Mouse (Mus musculus) lung, postnatal 0 days (tissue): Measurements from ENCODE around the gene Ifit1. TPM values are rescaled to one million over a fixed set of nuclear protein-coding genes. Genes with fewer than 3 reads are reported as not detected.
"Not testable (repeated sequence)": the region's sequence is repeated elsewhere in the genome, so short reads cannot be mapped to it uniquely, and the experiment has no call there.

Experiments used
- ATAC-seq: fragments of 200-750 bp; cut with Nextera tagmentation; 2 replicates; pipeline ENCODE4 v1.8.0; 2017; ENCODE audit warnings: moderate library complexity
- DNase-seq: peaks from one replicate; pipeline ENCODE4 v3.0.0-alpha.2; 2016; ENCODE audit warnings: low spot score
- H3K27ac ChIP-seq: fragments of 300-500 bp; sonication (generic); 2 replicates; pipeline ENCODE4 v1.5.1; 2014; ENCODE audit warnings: antibody characterized with exemption, mild to moderate bottlenecking, low read length, mixed read lengths
- H3K27me3 ChIP-seq: fragments of 300-500 bp; sonication (generic); replicated peaks from 2 replicates; pipeline ENCODE4 v1.6.1; 2014; ENCODE audit warnings: low read length, mixed read lengths; ENCODE audit not compliant: insufficient read depth
- H3K36me3 ChIP-seq: fragments of 300-500 bp; sonication (generic); 2 replicates; pipeline ENCODE4 v1.6.1; 2014; ENCODE audit warnings: low read length, mixed read lengths; ENCODE audit not compliant: insufficient read depth
- H3K4me1 ChIP-seq: fragments of 300-500 bp; sonication (generic); 2 replicates; pipeline ENCODE4 v1.6.1; 2014; ENCODE audit warnings: antibody characterized with exemption, low read depth, low read length, mixed read lengths; ENCODE audit not compliant: insufficient read depth
- H3K4me2 ChIP-seq: fragments of 300-500 bp; sonication (generic); replicated peaks from 2 replicates; pipeline ENCODE4 v1.6.1; 2014; ENCODE audit warnings: low read depth, mild to moderate bottlenecking, low read length, moderate library complexity, mixed read lengths
- H3K4me3 ChIP-seq: fragments of 300-500 bp; sonication (generic); 2 replicates; pipeline ENCODE4 v1.5.1; 2014; ENCODE audit warnings: low read depth, low read length
- H3K9ac ChIP-seq: fragments of 300-500 bp; sonication (generic); replicated peaks from 2 replicates; pipeline ENCODE4 v1.6.1; 2014; ENCODE audit warnings: low read depth, mild to moderate bottlenecking
- H3K9me3 ChIP-seq: fragments of 300-500 bp; sonication (generic); 2 replicates; pipeline ENCODE4 v1.6.1; 2016; ENCODE audit warnings: low read length, mixed read lengths
- CTCF ChIP-seq: IDR thresholded peaks from 2 replicates; pipeline ENCODE4 v1.5.1; 2016; ENCODE audit warnings: antibody characterized with exemption, mild to moderate bottlenecking
- EP300 ChIP-seq: IDR thresholded peaks from 2 replicates; pipeline ENCODE4 v1.6.1; 2016; ENCODE audit warnings: antibody characterized with exemption, mild to moderate bottlenecking, control low read depth
- WGBS: fragments of 180-500 bp; shearing (Covaris S2); extraction: QIAGEN DNeasy Blood & Tissue Kit; methylation state at CpG from one replicate; pipeline ENCODE4 v1.1.7; 2014; 5-methylcytosine and 5-hydroxymethylcytosine counted together
- polyA plus RNA-seq: library from polyadenylated mRNA; unstranded; fragments of >200 nt; fragmentation: Nextera tagmentation; extraction: Ambion mirVana; gene quantifications from 2 replicates; pipeline ENCODE4 v1.2.1, GENCODE M21; 2015

The Ifit1 gene
- polyA plus RNA-seq, 1 experiment from 2014 or later, result 3.8 TPM

DNA sequence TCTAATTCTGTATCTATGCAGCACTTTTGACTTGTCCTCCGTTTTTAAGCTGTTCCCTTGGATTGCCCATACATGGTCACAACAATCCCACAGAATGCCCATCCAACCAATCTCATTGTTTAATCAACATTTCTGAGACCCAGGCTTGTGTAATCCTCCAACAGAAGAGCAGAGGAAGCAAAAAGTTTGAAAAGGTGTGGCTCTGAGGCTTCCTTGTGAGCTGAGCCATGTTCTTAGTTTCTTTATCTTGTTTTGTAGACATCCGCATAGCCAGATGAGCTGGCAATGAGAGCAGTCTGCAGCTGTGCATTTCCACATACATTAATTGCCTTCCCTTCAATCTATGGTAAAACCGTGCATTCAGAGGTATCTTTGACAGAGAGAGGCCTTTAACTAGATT, 35.2 kb upstream of the Ifit1 start:
- Histone ChIP-seq H3K36me3 (no peaks in the 10 kb centered on the region), H3K9me3 (no peaks in the 10 kb centered on the region), H3K9ac (no peak overlapping the region), H3K4me3 (no peak overlapping the region), H3K4me1 (no peaks in the 10 kb centered on the region), H3K27ac (no peak overlapping the region), H3K4me2 (no peak overlapping the region), H3K27me3 (no peaks in the 10 kb centered on the region)
- 86% methylated on average over 3 of the region's 3 CpGs for WGBS
- TF ChIP-seq EP300, result no peak
- TF ChIP-seq CTCF, result no peak
- ATAC-seq (no peak), DNase-seq (no peak)

DNA sequence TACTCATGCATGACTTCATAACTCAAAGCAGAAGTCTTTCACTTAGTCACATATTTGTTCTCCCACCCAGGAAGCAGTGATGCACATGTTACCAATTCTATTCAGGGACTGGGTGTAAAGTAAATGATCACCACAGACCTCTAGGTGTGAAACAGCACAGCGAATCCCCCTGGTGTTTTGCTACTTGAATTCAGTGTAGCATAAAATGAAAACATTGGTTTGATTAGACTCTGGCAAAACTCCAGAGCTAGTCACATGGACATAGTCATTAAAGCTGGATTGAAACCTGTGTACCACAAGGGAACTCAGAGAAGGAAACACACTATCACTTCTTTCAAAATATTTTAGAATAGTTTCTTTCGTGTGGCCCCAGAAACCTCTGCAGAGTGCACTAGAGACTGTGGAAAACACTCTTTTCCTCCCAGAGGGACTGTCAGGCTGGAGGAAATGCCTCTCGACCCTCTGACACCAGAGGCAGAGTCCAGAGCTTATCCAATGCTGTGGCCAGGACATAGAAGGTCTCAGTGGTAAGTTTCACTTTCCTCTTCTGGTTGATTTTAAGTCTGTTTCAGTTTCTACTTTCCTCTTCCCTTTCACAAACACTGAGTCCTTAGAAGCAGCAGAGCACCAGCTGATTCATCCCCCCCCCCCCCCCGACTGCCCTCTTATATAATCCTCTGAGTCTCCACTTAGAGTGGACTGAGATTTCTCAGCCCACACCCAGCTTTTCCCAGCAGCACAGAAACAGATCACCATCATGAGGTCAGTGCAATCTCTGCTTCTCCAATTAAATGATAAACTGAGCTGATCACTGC, 33.2 kb upstream of the Ifit1 start, which contains the start of gene Ifit3b:
TSS of gene Ifit3b (plus strand) at position 734 of the 815 bp plus-strand sequence.
- TF ChIP-seq EP300, result peak; percentile 67
- Histone ChIP-seq H3K4me2 (0 out of 2 replicates have a peak within 1 kb of the TSS, but pooled peaks have one; percentile 25), H3K27ac (peak within 1 kb of the TSS; percentile 62; the same call in 1 of the 2 replicates)
- H3K36me3 ChIP-seq, H3K9ac ChIP-seq, H3K27me3 ChIP-seq, H3K9me3 ChIP-seq, H3K4me1 ChIP-seq, H3K4me3 ChIP-seq: not testable (repeated sequence)
- DNase-seq, result peak; percentile 39
- 21% methylated on average over 4 of the region's 4 CpGs for WGBS
- ATAC-seq, result peak; percentile 89

DNA sequence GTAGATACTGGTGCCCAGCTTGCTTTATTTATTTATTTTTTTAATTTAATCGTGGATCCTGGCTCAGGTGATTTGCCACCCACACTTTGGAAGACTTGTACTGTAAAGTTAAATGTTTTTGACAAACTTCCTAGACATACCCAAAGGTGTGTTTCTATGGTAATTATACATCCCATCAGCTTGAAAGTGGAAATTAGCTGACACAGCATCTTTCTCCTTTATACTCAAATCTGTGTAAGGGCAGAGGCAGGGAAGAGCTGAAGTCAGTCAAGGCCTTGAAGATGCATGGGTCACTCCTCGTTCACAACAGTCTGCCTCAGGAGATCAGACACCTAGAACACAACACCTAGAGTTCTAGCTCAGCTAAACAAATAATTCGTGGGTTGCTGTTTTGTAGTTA, 30.6 kb upstream of the Ifit1 start:
- not testable (repeated sequence) for ATAC-seq
- WGBS, result 70% methylated on average over 3 of the region's 3 CpGs

DNA sequence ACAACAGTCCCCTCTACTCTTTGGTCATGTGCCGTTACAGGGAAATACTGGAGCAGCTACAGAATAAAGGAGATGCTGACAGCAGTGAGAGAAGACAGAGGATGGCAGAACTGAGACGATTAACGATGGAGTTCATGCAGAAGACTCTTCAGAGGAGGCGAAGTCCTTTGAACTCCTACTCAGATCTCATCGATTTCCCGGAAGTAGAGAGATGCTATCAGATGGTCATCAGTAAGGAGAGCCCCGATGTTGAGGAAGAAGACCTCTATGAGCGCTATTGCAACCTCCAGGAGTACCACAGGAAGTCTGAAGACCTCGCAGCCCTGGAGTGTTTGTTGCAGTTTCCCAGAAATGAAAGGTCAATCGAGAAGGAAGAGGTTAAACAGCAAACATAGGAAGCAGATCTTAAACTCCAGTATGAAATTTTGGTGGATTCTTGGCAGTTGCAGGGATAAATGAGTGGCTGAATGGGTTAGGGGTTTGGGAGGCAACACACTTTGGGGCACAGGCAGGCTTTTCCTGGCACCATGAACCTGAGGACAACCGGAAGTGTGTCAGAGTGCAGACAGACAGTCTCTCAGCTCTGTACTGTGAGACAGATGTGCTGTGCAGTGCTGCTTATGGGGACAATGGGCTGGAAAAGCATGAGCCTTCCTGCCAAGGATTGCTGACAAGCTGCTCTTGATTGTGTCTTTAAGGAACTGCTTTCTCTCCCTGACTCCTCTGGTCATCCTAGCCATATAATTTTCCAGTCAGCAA, 28.2 kb upstream of the Ifit1 start:
- WGBS, result 68% methylated on average over 4 of the region's 11 CpGs
- H3K4me3 ChIP-seq, ATAC-seq, H3K27ac ChIP-seq, H3K4me1 ChIP-seq, DNase-seq, H3K4me2 ChIP-seq, H3K36me3 ChIP-seq, H3K9ac ChIP-seq, H3K9me3 ChIP-seq, H3K27me3 ChIP-seq: not testable (repeated sequence)

More for the DNA sequence above, 30.6 kb upstream of the Ifit1 start:
- not testable (repeated sequence) for H3K4me3 ChIP-seq, H3K9me3 ChIP-seq, H3K27me3 ChIP-seq, H3K36me3 ChIP-seq, DNase-seq, H3K4me1 ChIP-seq, H3K27ac ChIP-seq, H3K9ac ChIP-seq, H3K4me2 ChIP-seq

DNA sequence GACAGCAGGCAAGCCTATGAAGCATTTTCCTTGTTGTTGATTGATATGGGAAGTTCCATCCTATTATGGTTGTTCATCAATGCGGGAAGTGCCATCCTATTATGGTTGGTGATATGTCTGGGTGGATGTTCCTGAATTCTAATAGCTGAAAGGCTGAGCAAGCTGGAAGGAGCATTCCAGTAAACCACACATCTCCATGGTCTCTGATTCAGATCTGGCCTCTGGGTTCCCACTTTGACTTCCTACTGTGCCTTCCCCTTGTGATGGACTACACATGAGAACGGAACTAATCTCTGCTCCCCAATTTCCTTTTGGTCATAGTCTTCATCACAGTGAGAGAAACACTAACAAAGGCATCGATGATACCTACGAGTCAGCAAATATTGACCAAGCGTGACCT, 19.8 kb upstream of the Ifit1 start:
- H3K27ac ChIP-seq, result no peak overlapping the region
- WGBS, result 74% methylated on average over 5 of the region's 5 CpGs
- DNase-seq (no peak), ATAC-seq (no peak)
- no peak for TF ChIP-seq CTCF
- no peak for TF ChIP-seq EP300
- H3K27me3 ChIP-seq, result no peaks in the 10 kb centered on the region
- H3K4me2 ChIP-seq, result no peak overlapping the region
- H3K4me1 ChIP-seq, result no peaks in the 10 kb centered on the region
- no peaks in the 10 kb centered on the region for H3K36me3 ChIP-seq
- H3K9ac ChIP-seq, result no peak overlapping the region
- H3K4me3 ChIP-seq, result no peak overlapping the region
- H3K9me3 ChIP-seq, result no peaks in the 10 kb centered on the region

DNA sequence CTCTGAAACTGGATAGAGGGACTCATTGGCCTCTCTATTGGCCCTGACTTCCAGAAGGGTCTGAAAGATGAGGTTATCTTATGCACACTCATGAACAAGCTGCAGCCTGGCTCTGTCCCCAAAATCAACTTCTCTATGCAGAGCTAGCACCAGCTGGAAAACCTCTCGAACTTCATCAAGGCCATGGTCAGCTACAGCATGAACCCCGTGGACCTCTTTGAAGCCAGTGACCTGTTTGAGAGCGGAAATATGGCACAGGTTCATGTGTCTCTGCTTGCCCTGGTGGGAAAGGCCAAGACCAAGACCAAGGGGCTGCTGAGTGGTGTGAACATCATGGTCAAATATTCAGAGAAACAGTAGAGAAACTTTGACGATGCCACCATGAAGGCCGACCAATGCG, 16.9 kb upstream of the Ifit1 start:
- TF ChIP-seq EP300 (no peak), CTCF (no peak)
- no peaks in the 10 kb centered on the region for H3K4me1 ChIP-seq
- ATAC-seq (no peak), DNase-seq (no peak)
- H3K36me3 ChIP-seq, result no peaks in the 10 kb centered on the region
- H3K9me3 ChIP-seq, result no peaks in the 10 kb centered on the region
- WGBS, result 88% methylated on average over 6 of the region's 6 CpGs
- H3K27ac ChIP-seq, result no peak overlapping the region
- no peaks in the 10 kb centered on the region for H3K27me3 ChIP-seq
- H3K4me3 ChIP-seq, result no peak overlapping the region
- no peak overlapping the region for H3K9ac ChIP-seq
- no peak overlapping the region for H3K4me2 ChIP-seq
